Mouse (Mus musculus): ENCODE data around the gene Btrc. TPM values are rescaled to one million over a fixed set of nuclear protein-coding genes. Genes with fewer than 3 reads are reported as not detected.
A peak's percentile ranks its signal among the peaks of the same experiment; 100 is the strongest.
"Not testable (repeated sequence)": the region's sequence is repeated elsewhere in the genome, so short reads cannot be mapped to it uniquely, and the experiment has no call there.

Btrc gene
- total RNA-seq (2014; fragmentation: Nextera tagmentation) (32.8 and 43.0 TPM in 2 replicates), total RNA-seq (2017) (14.2 and 28.2 TPM in 2 replicates)

DNA sequence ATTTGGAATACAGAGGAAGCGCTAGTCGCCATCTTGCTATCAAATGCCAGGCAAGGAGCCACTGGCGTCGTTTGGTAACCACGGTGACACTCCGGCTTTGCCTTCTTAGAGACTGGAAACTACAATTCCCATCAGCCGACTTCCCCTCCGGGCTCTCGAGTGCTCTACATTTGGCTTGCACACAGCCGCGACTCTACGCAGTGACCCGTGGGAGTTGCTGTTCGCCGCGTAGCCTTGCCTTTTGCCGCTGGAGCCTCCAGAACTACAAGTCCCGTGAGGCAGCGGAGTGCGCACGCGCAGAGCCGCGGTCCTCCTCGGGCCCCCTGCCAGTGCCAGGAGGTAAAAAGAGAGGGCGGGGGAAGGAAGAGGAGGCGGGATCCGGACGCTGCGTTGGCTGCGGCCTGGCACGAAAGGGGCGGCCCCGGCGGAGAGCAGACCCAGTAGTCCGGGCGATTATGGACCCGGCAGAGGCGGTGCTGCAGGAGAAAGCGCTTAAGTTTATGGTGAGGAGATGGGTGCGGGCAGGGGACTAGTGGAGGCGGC is at the start of gene Btrc:
Gene Btrc, plus strand, starts transcription at position 351 of the 543 bp plus-strand sequence.
- peak; percentile 99 for ATAC-seq (replicated peaks; ENCODE audit: low FRiP score, low TSS enrichment, poor library complexity, severe bottlenecking)

DNA sequence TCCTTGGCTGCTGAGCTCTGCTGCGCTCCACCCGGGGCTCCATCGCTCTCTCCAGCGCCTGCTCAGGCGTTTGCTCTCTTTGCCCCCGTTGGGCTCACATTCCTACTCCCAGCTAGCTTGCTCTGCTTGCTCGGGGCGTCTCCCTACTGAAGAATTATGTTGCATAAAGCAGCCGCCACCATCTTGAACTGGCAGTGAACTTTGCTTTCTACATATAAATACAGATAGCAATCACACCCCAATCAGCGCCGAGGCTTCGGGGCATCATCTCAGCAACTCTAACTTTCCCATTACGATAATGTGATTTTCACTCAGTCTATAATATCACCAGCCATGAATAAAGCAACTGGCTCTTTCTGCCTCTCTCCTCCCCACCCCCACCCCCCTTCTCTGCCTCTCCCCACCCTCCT is 46.1 kb upstream of the Btrc start:
- ATAC-seq (replicated peaks; ENCODE audit: low FRiP score, low TSS enrichment, poor library complexity, severe bottlenecking), result no peak

DNA sequence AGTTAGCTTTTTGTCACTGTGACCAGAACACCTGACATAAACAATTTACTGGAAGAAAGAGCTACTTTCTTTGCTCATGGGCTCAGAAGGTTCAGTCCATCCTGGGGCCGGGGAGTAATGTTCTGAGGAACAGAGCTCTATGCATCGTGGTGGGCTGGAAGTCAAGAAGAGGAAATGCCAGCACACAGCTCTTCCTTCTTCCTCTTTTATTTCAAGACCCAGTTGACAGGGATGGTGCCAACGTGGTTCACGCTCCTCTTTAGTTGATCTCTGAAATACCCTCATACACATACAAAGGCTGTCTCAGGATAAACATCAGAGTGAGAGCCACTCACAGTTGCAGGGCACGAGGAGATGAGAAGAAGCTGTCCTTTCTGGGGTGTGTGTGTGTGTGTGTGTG is 42.5 kb upstream of the Btrc start:
- ATAC-seq (replicated peaks; ENCODE audit: low FRiP score, low TSS enrichment, poor library complexity, severe bottlenecking), result no peak

GRCm38 (mm10) chr19:45329039-45329438 is 34.5 kb upstream of the Btrc start:
- no peak for ATAC-seq (replicated peaks; ENCODE audit: low FRiP score, low TSS enrichment, poor library complexity, severe bottlenecking)

GRCm38 (mm10) chr19:45329748-45330298 is 33.7 kb upstream of the Btrc start:
- ATAC-seq (replicated peaks; ENCODE audit: low FRiP score, low TSS enrichment, poor library complexity, severe bottlenecking), result no peak

DNA sequence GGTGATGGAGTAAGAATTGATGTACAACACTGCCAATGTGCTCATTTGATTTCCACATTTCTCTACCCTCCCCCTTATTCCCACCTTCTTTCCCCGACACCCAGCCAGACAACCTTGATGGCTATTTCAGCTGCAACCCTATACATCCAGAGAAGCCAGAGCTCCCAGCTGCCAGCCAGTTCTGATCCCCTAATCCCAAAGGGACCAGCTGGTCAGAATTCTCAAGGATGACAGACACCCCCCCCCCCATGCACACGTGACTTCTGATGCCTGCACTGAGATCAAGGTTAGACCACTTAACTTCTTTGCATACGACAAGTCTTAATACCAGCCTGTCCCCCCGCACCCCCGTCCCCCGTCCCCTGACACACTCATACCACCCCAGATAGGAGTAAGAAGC is 26.8 kb upstream of the Btrc start:
- ATAC-seq (replicated peaks; ENCODE audit: low FRiP score, low TSS enrichment, poor library complexity, severe bottlenecking), result no peak

GRCm38 (mm10) chr19:45338182-45338581 is 25.4 kb upstream of the Btrc start:
- no peak for ATAC-seq (replicated peaks; ENCODE audit: low FRiP score, low TSS enrichment, poor library complexity, severe bottlenecking)

GRCm38 (mm10) chr19:45343941-45344340 is 19.6 kb upstream of the Btrc start:
- no peak for ATAC-seq (replicated peaks; ENCODE audit: low FRiP score, low TSS enrichment, poor library complexity, severe bottlenecking)

DNA sequence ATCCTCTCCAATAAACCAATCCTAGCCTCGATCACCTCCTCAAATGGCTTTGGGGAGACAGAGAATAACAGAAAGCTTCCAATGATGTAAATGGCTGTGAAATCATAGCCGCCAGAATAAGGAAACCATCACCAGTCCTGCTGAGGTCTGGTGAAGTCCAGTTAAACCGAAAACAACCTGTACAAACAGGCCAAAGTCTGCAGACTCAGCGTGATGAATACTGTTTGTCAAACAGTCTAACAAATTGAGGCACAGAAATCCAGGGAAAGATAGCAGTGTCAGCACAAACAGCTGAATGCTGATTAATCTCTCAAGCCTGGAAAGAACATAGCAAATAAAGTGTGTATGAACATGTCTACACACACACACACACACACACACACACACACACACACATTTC is 15.3 kb upstream of the Btrc start:
- no peak for ATAC-seq (replicated peaks; ENCODE audit: low FRiP score, low TSS enrichment, poor library complexity, severe bottlenecking)

DNA sequence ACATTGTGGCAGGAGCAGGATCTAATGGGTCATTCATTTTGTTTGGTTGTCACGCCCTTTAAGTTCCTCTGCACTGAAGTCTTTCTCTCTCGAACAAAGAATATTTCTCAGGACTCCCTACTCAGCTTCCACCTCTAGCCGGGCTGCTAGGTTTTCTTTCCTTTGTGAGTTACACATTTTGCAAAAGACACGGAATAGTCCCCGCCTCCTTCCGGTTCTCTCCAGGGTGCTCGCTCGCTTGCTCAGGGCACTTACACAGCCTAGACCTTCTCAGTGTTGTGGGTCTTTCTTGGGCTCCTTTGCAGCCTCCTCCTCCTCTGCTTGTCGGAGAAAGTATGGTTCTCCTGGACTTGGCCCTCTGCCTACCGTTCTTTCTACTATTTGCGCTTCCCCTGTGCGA is 13.1 kb upstream of the Btrc start:
- no peak for ATAC-seq (replicated peaks; ENCODE audit: low FRiP score, low TSS enrichment, poor library complexity, severe bottlenecking)

- not testable (repeated sequence) for ATAC-seq (replicated peaks; ENCODE audit: low FRiP score, low TSS enrichment, poor library complexity, severe bottlenecking)
Observed at GRCm38 (mm10) chr19:45352706-45353105, 10.8 kb upstream of the Btrc start.

DNA sequence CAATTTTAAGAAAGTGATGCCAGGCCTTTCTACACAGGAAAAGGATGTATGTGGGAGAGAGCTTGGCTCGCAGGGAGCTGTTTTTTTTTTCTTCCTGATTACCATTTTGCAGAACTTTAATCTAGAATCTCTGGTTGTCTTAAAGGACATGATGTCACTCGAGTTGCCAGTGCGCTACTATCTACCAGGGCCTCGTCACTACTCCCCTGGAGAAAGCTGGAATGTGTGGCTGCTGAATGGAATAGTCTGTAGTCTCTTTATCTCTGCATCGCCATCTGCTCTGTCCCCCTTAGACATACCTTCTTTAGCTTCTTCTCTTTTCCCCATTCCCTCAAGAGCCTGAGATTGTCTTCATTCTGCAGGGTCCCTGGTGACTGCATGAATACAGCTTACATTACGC is 7.9 kb upstream of the Btrc start:
- ATAC-seq (replicated peaks; ENCODE audit: low FRiP score, low TSS enrichment, poor library complexity, severe bottlenecking), result no peak

DNA sequence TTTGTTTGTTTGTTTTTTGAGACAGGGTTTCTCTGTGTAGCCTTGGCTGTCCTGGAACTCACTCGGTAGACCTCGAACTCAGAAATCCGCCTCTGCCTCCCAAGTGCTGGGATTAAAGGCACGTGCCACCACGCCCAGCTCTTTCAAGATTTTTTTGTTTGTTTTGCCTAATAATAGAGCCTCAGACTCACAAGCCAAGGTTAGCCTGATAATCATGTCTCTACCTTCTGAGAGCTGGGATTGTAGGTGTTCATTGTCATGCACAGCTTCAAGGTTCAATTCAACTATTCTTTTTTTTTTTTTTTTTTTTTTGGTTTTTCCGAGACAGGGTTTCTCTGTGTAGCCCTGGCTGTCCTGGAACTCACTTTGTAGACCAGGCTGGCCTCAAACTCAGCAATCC is 6.7 kb upstream of the Btrc start:
- ATAC-seq (replicated peaks; ENCODE audit: low FRiP score, low TSS enrichment, poor library complexity, severe bottlenecking), result not testable (repeated sequence)

GRCm38 (mm10) chr19:45360486-45360885 is 3.0 kb upstream of the Btrc start:
- no peak for ATAC-seq (replicated peaks; ENCODE audit: low FRiP score, low TSS enrichment, poor library complexity, severe bottlenecking)

DNA sequence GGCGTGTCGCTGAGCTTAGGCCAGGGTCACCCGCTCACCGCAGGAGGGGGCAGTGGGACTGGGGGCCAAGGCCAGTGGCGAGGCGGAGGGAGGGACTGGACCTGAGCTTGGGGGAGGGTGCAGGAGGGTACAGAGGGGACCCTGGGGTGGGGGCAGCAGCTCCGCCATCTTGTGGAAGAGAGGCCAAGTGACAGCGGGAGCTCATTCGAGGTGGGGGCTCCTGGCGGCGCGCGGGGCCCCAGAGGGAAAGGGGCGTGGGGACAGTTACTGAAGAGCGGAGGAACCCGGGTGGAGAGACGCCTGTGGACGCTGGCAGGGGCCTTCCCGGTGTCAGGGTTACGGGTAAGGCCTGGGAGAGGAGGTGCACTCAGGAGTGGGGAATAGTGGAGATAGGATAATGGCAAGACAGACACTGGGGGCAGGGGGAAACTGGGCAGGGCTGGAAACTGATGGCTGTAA is 428 bp downstream of the Btrc start:
- 0 out of 2 replicates have a peak, but pooled peaks have one; percentile 4 for ATAC-seq (replicated peaks; ENCODE audit: low FRiP score, low TSS enrichment, poor library complexity, severe bottlenecking)

GRCm38 (mm10) chr19:45366651-45367050 is 3.1 kb downstream of the Btrc start:
- no peak for ATAC-seq (replicated peaks; ENCODE audit: low FRiP score, low TSS enrichment, poor library complexity, severe bottlenecking)

- ATAC-seq (replicated peaks; ENCODE audit: low FRiP score, low TSS enrichment, poor library complexity, severe bottlenecking), result not testable (repeated sequence)
Observed at GRCm38 (mm10) chr19:45384815-45385214, 21.3 kb downstream of the Btrc start.

- no peak for ATAC-seq (replicated peaks; ENCODE audit: low FRiP score, low TSS enrichment, poor library complexity, severe bottlenecking)
Observed at GRCm38 (mm10) chr19:45388551-45388950, 25.0 kb downstream of the Btrc start.

- no peak for ATAC-seq (replicated peaks; ENCODE audit: low FRiP score, low TSS enrichment, poor library complexity, severe bottlenecking)
Observed at GRCm38 (mm10) chr19:45394078-45394477, 30.5 kb downstream of the Btrc start.

DNA sequence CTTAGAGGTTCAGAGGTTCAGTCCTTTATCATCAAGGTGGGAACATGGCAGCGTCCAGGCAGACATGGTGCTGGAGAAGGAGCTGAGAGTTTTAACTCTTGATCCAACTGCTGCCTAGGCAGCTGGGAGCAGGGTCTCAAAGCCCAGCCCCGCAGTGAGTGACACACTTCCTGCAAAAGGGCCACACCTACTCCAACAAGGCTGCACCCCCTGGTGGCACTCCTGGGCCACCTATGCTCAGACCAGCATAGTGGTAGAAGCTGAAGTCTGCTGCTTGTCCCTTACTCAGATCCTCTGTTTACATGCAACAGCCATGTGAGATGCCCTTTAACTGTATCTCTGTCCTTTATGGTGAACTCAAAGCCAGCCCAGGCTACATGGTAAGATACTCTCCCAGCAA is 47.5 kb downstream of the Btrc start:
- ATAC-seq (replicated peaks; ENCODE audit: low FRiP score, low TSS enrichment, poor library complexity, severe bottlenecking), result peak; percentile 71; the same call in 1 of the 2 replicates

DNA sequence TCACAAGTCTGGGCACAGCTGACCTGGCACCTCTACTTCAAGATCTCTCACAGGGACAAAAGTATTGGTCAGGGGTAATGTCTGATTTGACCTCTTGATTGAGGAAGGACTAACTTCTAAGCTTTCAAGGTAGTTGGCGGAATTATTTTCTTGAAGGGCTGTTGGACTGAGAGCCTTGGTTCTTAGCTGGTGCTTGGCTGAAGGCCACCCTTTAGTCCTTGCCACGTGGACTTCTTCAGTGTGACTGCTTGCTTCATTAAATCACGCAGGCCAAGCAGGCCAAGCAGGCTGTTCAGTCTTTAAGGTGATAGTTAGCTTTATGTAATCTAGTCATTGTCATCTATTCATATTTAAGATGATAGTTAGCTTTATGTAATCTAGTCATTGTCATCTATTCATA is 49.2 kb downstream of the Btrc start:
- no peak for ATAC-seq (replicated peaks; ENCODE audit: low FRiP score, low TSS enrichment, poor library complexity, severe bottlenecking)
